Mouse (Mus musculus): ENCODE measurements around the gene Gm9573. TPM values are rescaled to one million over a fixed set of nuclear protein-coding genes. Genes with fewer than 3 reads are reported as not detected.

Gm9573 gene
- polyA plus RNA-seq, 1 experiment from 2014 or later = not detected

Other genes with a start within 250 kb of the Gm9573 start
- 3.0 and 3.1 TPM in 2 replicates for gene H2-Q4, start 247.0 kb downstream of the Gm9573 start, polyA plus RNA-seq (2016; fragmentation: Nextera tagmentation; extraction: Ambion mirVana)
- 2.1 and 2.5 TPM in 2 replicates for gene H2-Q6, start 201.8 kb downstream of the Gm9573 start, polyA plus RNA-seq (2016; fragmentation: Nextera tagmentation; extraction: Ambion mirVana)
- gene H2-Q7, start 187.5 kb downstream of the Gm9573 start, polyA plus RNA-seq (2016; fragmentation: Nextera tagmentation; extraction: Ambion mirVana) = 18.5 and 19.8 TPM in 2 replicates
- 0.36 and 0.37 TPM in 2 replicates for gene H2-Q10, start 156.5 kb downstream of the Gm9573 start, polyA plus RNA-seq (2016; fragmentation: Nextera tagmentation; extraction: Ambion mirVana)
- 0.12 TPM in 1 of 2 replicates, not detected in the other for gene Pou5f1, start 120.6 kb downstream of the Gm9573 start, polyA plus RNA-seq (2016; fragmentation: Nextera tagmentation; extraction: Ambion mirVana)
- 52.2 and 57.1 TPM in 2 replicates for gene Tcf19, start 109.8 kb downstream of the Gm9573 start, polyA plus RNA-seq (2016; fragmentation: Nextera tagmentation; extraction: Ambion mirVana)
- 21.6 and 26.1 TPM in 2 replicates for gene Cchcr1, start 109.5 kb downstream of the Gm9573 start, polyA plus RNA-seq (2016; fragmentation: Nextera tagmentation; extraction: Ambion mirVana)
- gene Psors1c2, start 93.4 kb downstream of the Gm9573 start, polyA plus RNA-seq (2016; fragmentation: Nextera tagmentation; extraction: Ambion mirVana) = 2.2 and 2.6 TPM in 2 replicates
- gene Cdsn, start 74.5 kb downstream of the Gm9573 start, polyA plus RNA-seq (2016; fragmentation: Nextera tagmentation; extraction: Ambion mirVana) = not detected in 2 replicates
- not detected in 2 replicates for gene 2300002M23Rik, start 59.2 kb downstream of the Gm9573 start, polyA plus RNA-seq (2016; fragmentation: Nextera tagmentation; extraction: Ambion mirVana)
- gene Sfta2, start 25.1 kb downstream of the Gm9573 start, polyA plus RNA-seq (2016; fragmentation: Nextera tagmentation; extraction: Ambion mirVana) = not detected in 2 replicates
- 0.12 and 0.14 TPM in 2 replicates for gene Mucl3, start 17.1 kb upstream of the Gm9573 start, polyA plus RNA-seq (2016; fragmentation: Nextera tagmentation; extraction: Ambion mirVana)
- 19.3 and 20.2 TPM in 2 replicates for gene Vars2, start 41.0 kb upstream of the Gm9573 start, polyA plus RNA-seq (2016; fragmentation: Nextera tagmentation; extraction: Ambion mirVana)
- 59.3 and 62.3 TPM in 2 replicates for gene Gtf2h4, start 47.1 kb upstream of the Gm9573 start, polyA plus RNA-seq (2016; fragmentation: Nextera tagmentation; extraction: Ambion mirVana)
- 105 and 112 TPM in 2 replicates for gene Ddr1, start 78.0 kb upstream of the Gm9573 start, polyA plus RNA-seq (2016; fragmentation: Nextera tagmentation; extraction: Ambion mirVana)
- 4.6 and 5.3 TPM in 2 replicates for gene Ier3, start 195.0 kb upstream of the Gm9573 start, polyA plus RNA-seq (2016; fragmentation: Nextera tagmentation; extraction: Ambion mirVana)
- gene Flot1, start 196.6 kb upstream of the Gm9573 start, polyA plus RNA-seq (2016; fragmentation: Nextera tagmentation; extraction: Ambion mirVana) = 49.7 and 51.6 TPM in 2 replicates
- gene Tubb5, start 211.7 kb upstream of the Gm9573 start, polyA plus RNA-seq (2016; fragmentation: Nextera tagmentation; extraction: Ambion mirVana) = 1,607 and 1,608 TPM in 2 replicates
- gene Mdc1, start 214.9 kb upstream of the Gm9573 start, polyA plus RNA-seq (2016; fragmentation: Nextera tagmentation; extraction: Ambion mirVana) = 26.9 and 29.3 TPM in 2 replicates
- 81.9 and 84.0 TPM in 2 replicates for gene Nrm, start 234.7 kb upstream of the Gm9573 start, polyA plus RNA-seq (2016; fragmentation: Nextera tagmentation; extraction: Ambion mirVana)
- gene Ppp1r18, start 239.0 kb upstream of the Gm9573 start, polyA plus RNA-seq (2016; fragmentation: Nextera tagmentation; extraction: Ambion mirVana) = 21.3 and 21.6 TPM in 2 replicates